Mouse (Mus musculus) liver, embryonic 16.5 days (tissue): ENCODE measurements around the gene Cby1. TPM values are rescaled to one million over a fixed set of nuclear protein-coding genes. Genes with fewer than 3 reads are reported as not detected.
A peak's percentile ranks its signal among the peaks of the same experiment; 100 is the strongest.

Source experiments
- ATAC-seq: fragments of 200-750 bp; cut with Nextera tagmentation; 2 replicates; pipeline ENCODE4 v1.8.0; 2017; ENCODE audit warnings: low read depth, mild to moderate bottlenecking, moderate number of reproducible peaks, moderate library complexity
- H3K27ac ChIP-seq: fragments of 300-500 bp; sonication (generic); 2 replicates; pipeline ENCODE4 v1.5.1; 2014; ENCODE audit warnings: mild to moderate bottlenecking, low read length
- H3K27me3 ChIP-seq: fragments of 300-500 bp; sonication (generic); 2 replicates; pipeline ENCODE4 v1.6.1; 2014; ENCODE audit warnings: low read depth, low read length, mixed read lengths; ENCODE audit not compliant: control insufficient read depth, insufficient read depth
- H3K36me3 ChIP-seq: fragments of 300-500 bp; sonication (generic); 2 replicates; pipeline ENCODE4 v1.6.1; 2014; ENCODE audit warnings: mild to moderate bottlenecking; ENCODE audit not compliant: control insufficient read depth, insufficient read depth
- H3K4me1 ChIP-seq: fragments of 300-500 bp; sonication (generic); 2 replicates; pipeline ENCODE4 v1.6.1; 2014; ENCODE audit warnings: low read depth, low read length, mixed read lengths; ENCODE audit not compliant: control insufficient read depth
- H3K4me2 ChIP-seq: fragments of 300-500 bp; sonication (generic); 2 replicates; pipeline ENCODE4 v1.6.1; 2014; ENCODE audit warnings: low read depth, low read length, mixed read lengths
- H3K4me3 ChIP-seq: fragments of 300-500 bp; sonication (generic); 2 replicates; pipeline ENCODE4 v1.5.1; 2014; ENCODE audit warnings: low read depth, mild to moderate bottlenecking, low read length
- H3K9ac ChIP-seq: fragments of 300-500 bp; sonication (generic); 2 replicates; pipeline ENCODE4 v1.6.1; 2014; ENCODE audit warnings: low read depth, low read length
- H3K9me3 ChIP-seq: fragments of 300-500 bp; sonication (generic); replicated peaks from 2 replicates; pipeline ENCODE4 v1.6.1; 2016; ENCODE audit warnings: low read length; ENCODE audit not compliant: control insufficient read depth
- WGBS: fragments of 180-500 bp; shearing (Covaris S2); extraction: QIAGEN DNeasy Blood & Tissue Kit; methylation state at CpG from one replicate; pipeline ENCODE4 v1.1.7; 2014; ENCODE audit not compliant: insufficient replicate concordance; 5-methylcytosine and 5-hydroxymethylcytosine counted together
- polyA plus RNA-seq: library from polyadenylated mRNA; unstranded; fragments of >200 nt; fragmentation: Nextera tagmentation; extraction: Ambion mirVana; gene quantifications from 2 replicates; pipeline ENCODE4 v1.2.1, GENCODE M21; 2015

The Cby1 gene
- polyA plus RNA-seq, 1 experiment from 2014 or later, result 10.2 TPM

- H3K4me1 ChIP-seq, result peaks cover 65% of the 10 kb centered on the region
- H3K4me2 ChIP-seq, result peak overlapping the region; percentile 95
- peak overlapping the region; percentile 93 for H3K27ac ChIP-seq
- no peaks in the 10 kb centered on the region for H3K27me3 ChIP-seq
- ATAC-seq, result no peak
- peak overlapping the region; percentile 97 for H3K9ac ChIP-seq
- under 1% methylated on average over 43 of the region's 53 CpGs for WGBS
- H3K9me3 ChIP-seq, result no peaks in the 10 kb centered on the region
- H3K4me3 ChIP-seq, result peak overlapping the region; percentile 86
- H3K36me3 ChIP-seq, result peaks cover under 1% of the 10 kb centered on the region; the same call in 1 of the 2 replicates
Observed at GRCm38 (mm10) chr15:79691023-79691508, 32.1 kb downstream of the Cby1 start.

- Histone ChIP-seq H3K4me3 (peak overlapping the region; percentile 86), H3K4me1 (peaks cover 74% of the 10 kb centered on the region)
- 40% methylated on average over 5 of the region's 5 CpGs for WGBS
Observed at GRCm38 (mm10) chr15:79692334-79692733, 33.3 kb downstream of the Cby1 start.

GRCm38 (mm10) chr15:79693740-79694139 is 34.7 kb downstream of the Cby1 start:
- ATAC-seq, result no peak
- Histone ChIP-seq H3K4me2 (peak overlapping the region; percentile 95), H3K27me3 (no peaks in the 10 kb centered on the region), H3K36me3 (peaks cover 7% of the 10 kb centered on the region; the same call in 1 of the 2 replicates), H3K4me3 (peak overlapping the region; percentile 86), H3K9ac (peak overlapping the region; percentile 97), H3K4me1 (peaks cover 76% of the 10 kb centered on the region), H3K9me3 (no peaks in the 10 kb centered on the region), H3K27ac (peak overlapping the region; percentile 89)
- WGBS, result 10% methylated on average over 11 of the region's 11 CpGs

More at GRCm38 (mm10) chr15:79692334-79692733, 33.3 kb downstream of the Cby1 start:
- Histone ChIP-seq H3K27ac (peak overlapping the region; percentile 89), H3K27me3 (no peaks in the 10 kb centered on the region), H3K9me3 (no peaks in the 10 kb centered on the region), H3K4me2 (peak overlapping the region; percentile 95), H3K9ac (peak overlapping the region; percentile 97), H3K36me3 (peaks cover 5% of the 10 kb centered on the region; the same call in 1 of the 2 replicates)
- no peak for ATAC-seq

- Histone ChIP-seq H3K4me3 (peak overlapping the region; percentile 86), H3K4me2 (peak overlapping the region; percentile 95)
Observed at GRCm38 (mm10) chr15:79694512-79694911, 35.5 kb downstream of the Cby1 start.

GRCm38 (mm10) chr15:79695516-79695915 is 36.5 kb downstream of the Cby1 start:
- Histone ChIP-seq H3K9ac (0 out of 2 replicates have a peak overlapping the region, but pooled peaks have one; percentile 1), H3K4me2 (peak overlapping the region; percentile 95), H3K4me1 (peaks cover 65% of the 10 kb centered on the region), H3K36me3 (peaks cover 7% of the 10 kb centered on the region; the same call in 1 of the 2 replicates), H3K27ac (peak overlapping the region; percentile 89), H3K27me3 (no peaks in the 10 kb centered on the region), H3K4me3 (peak overlapping the region; percentile 86; the same call in 1 of the 2 replicates), H3K9me3 (no peaks in the 10 kb centered on the region)
- ATAC-seq, result peak; percentile 31
- 20% methylated on average over 3 of the region's 3 CpGs for WGBS

More at GRCm38 (mm10) chr15:79694512-79694911, 35.5 kb downstream of the Cby1 start:
- peak overlapping the region; percentile 97 for H3K9ac ChIP-seq
- H3K9me3 ChIP-seq, result no peaks in the 10 kb centered on the region
- H3K36me3 ChIP-seq, result peaks cover 7% of the 10 kb centered on the region; the same call in 1 of the 2 replicates
- 18% methylated on average over 4 of the region's 4 CpGs for WGBS
- no peak for ATAC-seq
- no peaks in the 10 kb centered on the region for H3K27me3 ChIP-seq
- peak overlapping the region; percentile 89 for H3K27ac ChIP-seq
- H3K4me1 ChIP-seq, result peaks cover 71% of the 10 kb centered on the region

GRCm38 (mm10) chr15:79696508-79696907 is 37.5 kb downstream of the Cby1 start:
- Histone ChIP-seq H3K9ac (no peak overlapping the region), H3K4me1 (peaks cover 64% of the 10 kb centered on the region), H3K27ac (no peak overlapping the region)

GRCm38 (mm10) chr15:79697011-79697410 is 38.0 kb downstream of the Cby1 start:
- H3K27me3 ChIP-seq, result no peaks in the 10 kb centered on the region
- ATAC-seq, result no peak
- peaks cover 7% of the 10 kb centered on the region; the same call in 1 of the 2 replicates for H3K36me3 ChIP-seq
- H3K4me3 ChIP-seq, result no peak overlapping the region
- 0 out of 2 replicates have a peak overlapping the region, but pooled peaks have one; percentile 3 for H3K27ac ChIP-seq
- peaks cover 59% of the 10 kb centered on the region for H3K4me1 ChIP-seq
- WGBS, result 53% methylated on average over 6 of the region's 6 CpGs
- H3K9me3 ChIP-seq, result no peaks in the 10 kb centered on the region
- no peak overlapping the region for H3K9ac ChIP-seq
- no peak overlapping the region for H3K4me2 ChIP-seq

More at GRCm38 (mm10) chr15:79696508-79696907, 37.5 kb downstream of the Cby1 start:
- ATAC-seq, result no peak
- no peak overlapping the region for H3K4me2 ChIP-seq
- no peak overlapping the region for H3K4me3 ChIP-seq
- no peaks in the 10 kb centered on the region for H3K9me3 ChIP-seq
- peaks cover 7% of the 10 kb centered on the region; the same call in 1 of the 2 replicates for H3K36me3 ChIP-seq
- 85% methylated on average over 2 of the region's 2 CpGs for WGBS
- no peaks in the 10 kb centered on the region for H3K27me3 ChIP-seq

GRCm38 (mm10) chr15:79697558-79698187 is 38.7 kb downstream of the Cby1 start:
- ATAC-seq, result no peak
- Histone ChIP-seq H3K4me2 (no peak overlapping the region), H3K27me3 (no peaks in the 10 kb centered on the region), H3K4me1 (peaks cover 53% of the 10 kb centered on the region), H3K27ac (0 out of 2 replicates have a peak overlapping the region, but pooled peaks have one; percentile 3), H3K36me3 (peaks cover 7% of the 10 kb centered on the region; the same call in 1 of the 2 replicates), H3K9ac (no peak overlapping the region), H3K4me3 (no peak overlapping the region), H3K9me3 (no peaks in the 10 kb centered on the region)
- 67% methylated on average over 9 of the region's 9 CpGs for WGBS
